Mouse (Mus musculus): Measurements from ENCODE around the gene Rab42. TPM values are rescaled to one million over a fixed set of nuclear protein-coding genes. Genes with fewer than 3 reads are reported as not detected.
A peak's percentile ranks its signal among the peaks of the same experiment; 100 is the strongest.

Rab42 gene
- polyA plus RNA-seq, 1 experiment from 2014 or later, result 0.78 TPM

DNA sequence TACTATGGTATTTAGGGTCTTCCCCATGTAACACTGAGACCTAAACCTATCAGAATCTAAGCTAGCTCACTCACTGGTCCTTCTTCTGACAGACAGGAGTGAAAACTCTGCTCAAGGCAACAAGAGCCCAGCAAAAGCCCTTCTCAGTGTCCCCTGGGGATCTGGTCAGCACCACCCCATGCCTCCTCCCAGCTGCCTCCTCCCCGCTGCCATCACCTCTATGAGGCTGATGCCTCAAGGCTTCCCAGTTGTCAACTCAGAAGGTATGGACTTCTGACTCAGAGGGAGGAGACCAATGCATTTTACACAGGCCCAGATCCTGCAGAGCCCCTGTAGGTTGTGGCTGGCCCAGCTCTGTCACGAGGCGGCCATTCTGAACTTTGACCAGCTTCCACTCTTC is 38.3 kb upstream of the Rab42 start:
- Histone ChIP-seq H3K4me3 (replicated peaks) (no peak overlapping the region), H3K4me1 (peaks cover 21% of the 10 kb centered on the region), H3K9me3 (no peaks in the 10 kb centered on the region), H3K27me3 (no peaks in the 10 kb centered on the region), H3K4me2 (no peak overlapping the region), H3K36me3 (replicated peaks) (peaks cover 40% of the 10 kb centered on the region), H3K9ac (no peak overlapping the region), H3K27ac (no peak overlapping the region)
- no peak for ATAC-seq (ENCODE audit: low FRiP score)
- WGBS, result 93% methylated on average over 3 of the region's 3 CpGs

DNA sequence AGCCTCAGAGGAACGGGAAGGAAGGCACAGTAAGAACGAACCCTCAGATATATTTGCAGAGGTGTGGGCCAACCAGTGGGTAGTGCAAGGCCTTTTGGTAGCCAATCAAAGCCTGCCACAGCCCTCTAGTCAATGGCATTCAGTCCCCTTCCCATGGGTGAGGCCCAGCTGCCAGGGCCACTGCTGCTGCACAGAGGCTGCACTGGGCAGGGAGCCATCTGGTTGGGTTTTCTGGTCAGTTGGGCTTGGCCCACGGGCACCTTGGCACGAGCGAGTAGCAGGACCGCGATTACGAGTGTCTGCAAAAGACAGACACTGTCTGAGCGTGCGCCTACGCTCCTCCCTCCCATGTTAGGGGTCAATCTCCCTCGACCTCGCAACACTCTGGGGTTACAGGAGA is 35.8 kb upstream of the Rab42 start:
- H3K4me3 ChIP-seq (replicated peaks), result no peak overlapping the region
- H3K4me1 ChIP-seq, result peaks cover 10% of the 10 kb centered on the region
- no peak overlapping the region for H3K27ac ChIP-seq
- no peaks in the 10 kb centered on the region for H3K27me3 ChIP-seq
- no peak overlapping the region for H3K9ac ChIP-seq
- H3K36me3 ChIP-seq (replicated peaks), result peaks cover 63% of the 10 kb centered on the region
- no peaks in the 10 kb centered on the region for H3K9me3 ChIP-seq
- 95% methylated on average over 13 of the region's 13 CpGs for WGBS
- H3K4me2 ChIP-seq, result no peak overlapping the region
- no peak for ATAC-seq (ENCODE audit: low FRiP score)

- H3K36me3 ChIP-seq (replicated peaks), result peaks cover 60% of the 10 kb centered on the region
- H3K4me1 ChIP-seq, result peaks cover 10% of the 10 kb centered on the region
- no peaks in the 10 kb centered on the region for H3K27me3 ChIP-seq
- no peak overlapping the region for H3K4me2 ChIP-seq
- no peak overlapping the region for H3K9ac ChIP-seq
- no peaks in the 10 kb centered on the region for H3K9me3 ChIP-seq
- no peak overlapping the region for H3K27ac ChIP-seq
- 90% methylated on average over 6 of the region's 6 CpGs for WGBS
- no peak overlapping the region for H3K4me3 ChIP-seq (replicated peaks)
- ATAC-seq (ENCODE audit: low FRiP score), result no peak
These were observed 29.7 kb upstream of the Rab42 start for GRCm38 (mm10) chr4:132332880-132333279.

GRCm38 (mm10) chr4:132331960-132332359 is 28.8 kb upstream of the Rab42 start:
- no peak for ATAC-seq (ENCODE audit: low FRiP score)
- WGBS, result 86% methylated on average over 3 of the region's 3 CpGs
- no peak overlapping the region for H3K27ac ChIP-seq
- peaks cover 11% of the 10 kb centered on the region for H3K4me1 ChIP-seq
- no peak overlapping the region for H3K9ac ChIP-seq
- no peaks in the 10 kb centered on the region for H3K27me3 ChIP-seq
- peaks cover 51% of the 10 kb centered on the region for H3K36me3 ChIP-seq (replicated peaks)
- H3K4me3 ChIP-seq (replicated peaks), result no peak overlapping the region
- no peak overlapping the region for H3K4me2 ChIP-seq
- H3K9me3 ChIP-seq, result no peaks in the 10 kb centered on the region

GRCm38 (mm10) chr4:132329835-132330354 is 26.7 kb upstream of the Rab42 start:
- peak overlapping the region; percentile 75 for H3K4me3 ChIP-seq (replicated peaks)
- WGBS, result 6% methylated on average over 10 of the region's 10 CpGs
- peaks cover 46% of the 10 kb centered on the region for H3K36me3 ChIP-seq (replicated peaks)
- H3K27ac ChIP-seq, result peak overlapping the region; percentile 85
- H3K9me3 ChIP-seq, result no peaks in the 10 kb centered on the region
- peak overlapping the region; percentile 87 for H3K9ac ChIP-seq
- H3K27me3 ChIP-seq, result no peaks in the 10 kb centered on the region
- ATAC-seq (ENCODE audit: low FRiP score), result no peak
- peak overlapping the region; percentile 76 for H3K4me2 ChIP-seq
- H3K4me1 ChIP-seq, result peaks cover 11% of the 10 kb centered on the region

- no peaks in the 10 kb centered on the region for H3K27me3 ChIP-seq
- peak within 1 kb of the TSS; percentile 87 for H3K9ac ChIP-seq
- ATAC-seq (ENCODE audit: low FRiP score), result peak; percentile 98
- H3K27ac ChIP-seq, result peak within 1 kb of the TSS; percentile 85
- H3K9me3 ChIP-seq, result no peaks in the 10 kb centered on the region
- peak within 1 kb of the TSS; percentile 76 for H3K4me2 ChIP-seq
- H3K36me3 ChIP-seq (replicated peaks), result peaks cover 46% of the 10 kb centered on the region
- WGBS, result under 1% methylated on average over 52 of the region's 52 CpGs
- H3K4me3 ChIP-seq (replicated peaks), result peak within 1 kb of the TSS; percentile 75
- H3K4me1 ChIP-seq, result peaks cover 11% of the 10 kb centered on the region
These were observed 26.1 kb upstream of the Rab42 start, which contains the start of gene Trnau1ap for GRCm38 (mm10) chr4:132329115-132329834. Gene Trnau1ap (minus strand): TSS chr4:132329538.

DNA sequence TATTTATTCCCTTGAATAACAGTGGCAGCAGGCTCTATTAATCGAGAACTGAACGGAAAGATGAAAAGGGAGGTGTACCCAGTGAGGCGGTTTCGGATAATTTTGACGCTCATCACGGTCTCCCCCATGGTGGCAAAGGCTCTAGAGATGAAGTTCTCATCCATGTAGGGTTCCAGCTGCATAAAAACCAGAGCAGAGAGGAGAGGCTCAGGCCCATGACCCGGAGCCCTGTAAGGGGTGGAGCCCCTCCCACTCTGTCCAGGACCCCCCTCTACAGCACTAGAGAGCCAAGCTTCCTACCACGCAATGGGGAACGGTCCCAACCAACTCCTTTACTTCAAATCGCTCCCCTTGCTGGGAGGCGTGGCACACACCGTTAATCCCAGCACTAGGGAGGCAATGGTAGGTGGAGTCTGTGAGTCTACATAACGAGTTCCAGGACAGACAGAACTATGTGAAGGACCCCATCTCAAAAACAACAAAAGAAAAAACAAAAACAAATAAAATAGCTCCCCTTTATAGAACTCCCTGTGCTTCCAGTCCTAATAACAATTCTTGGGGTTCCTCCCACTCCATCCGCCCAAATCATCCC is 25.3 kb upstream of the Rab42 start:
- Histone ChIP-seq H3K27me3 (no peaks in the 10 kb centered on the region), H3K9me3 (no peaks in the 10 kb centered on the region), H3K27ac (peak overlapping the region; percentile 85; the same call in 1 of the 2 replicates), H3K4me2 (peak overlapping the region; percentile 76), H3K36me3 (replicated peaks) (peaks cover 46% of the 10 kb centered on the region), H3K9ac (peak overlapping the region; percentile 87), H3K4me1 (peaks cover 11% of the 10 kb centered on the region), H3K4me3 (replicated peaks) (peak overlapping the region; percentile 75)
- no peak for ATAC-seq (ENCODE audit: low FRiP score)
- 41% methylated on average over 14 of the region's 14 CpGs for WGBS

- ATAC-seq (ENCODE audit: low FRiP score), result no peak
- H3K9ac ChIP-seq, result no peak overlapping the region
- H3K9me3 ChIP-seq, result no peaks in the 10 kb centered on the region
- H3K27ac ChIP-seq, result no peak overlapping the region
- no peak overlapping the region for H3K4me3 ChIP-seq (replicated peaks)
- H3K4me1 ChIP-seq, result peaks cover 11% of the 10 kb centered on the region
- H3K4me2 ChIP-seq, result no peak overlapping the region
- no peaks in the 10 kb centered on the region for H3K27me3 ChIP-seq
- H3K36me3 ChIP-seq (replicated peaks), result peaks cover 36% of the 10 kb centered on the region
- WGBS, result 78% methylated on average over 5 of the region's 5 CpGs
These were observed 23.3 kb upstream of the Rab42 start for GRCm38 (mm10) chr4:132326481-132326880.

DNA sequence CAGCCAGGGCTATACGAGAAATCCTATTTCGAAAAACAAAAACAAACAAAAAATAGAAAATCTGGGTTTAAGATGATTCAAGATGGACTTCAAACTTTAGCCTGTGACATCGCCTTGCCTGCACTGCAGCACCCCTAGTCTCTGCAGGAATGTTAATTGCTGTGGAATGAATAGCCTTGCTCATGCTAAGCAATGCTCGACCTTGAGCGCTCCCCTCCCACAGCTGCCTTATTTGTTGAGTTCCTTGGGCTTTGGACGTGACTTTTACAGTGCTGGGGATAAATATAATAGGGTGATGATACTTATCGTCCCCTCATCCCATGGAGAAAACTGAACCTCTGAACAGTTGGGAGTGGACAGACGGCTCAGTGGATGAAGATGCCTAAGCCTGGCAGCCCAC is 12.5 kb upstream of the Rab42 start:
- H3K4me3 ChIP-seq (replicated peaks), result no peak overlapping the region
- H3K9ac ChIP-seq, result no peak overlapping the region
- ATAC-seq (ENCODE audit: low FRiP score), result no peak
- H3K4me2 ChIP-seq, result no peak overlapping the region
- WGBS, result 88% methylated on average over 8 of the region's 8 CpGs
- no peak overlapping the region for H3K27ac ChIP-seq
- H3K9me3 ChIP-seq, result no peaks in the 10 kb centered on the region
- 0 out of 2 replicates have a peak, but pooled peaks cover 2% of the 10 kb centered on the region for H3K4me1 ChIP-seq
- peaks cover 78% of the 10 kb centered on the region for H3K36me3 ChIP-seq (replicated peaks)
- no peaks in the 10 kb centered on the region for H3K27me3 ChIP-seq

GRCm38 (mm10) chr4:132312627-132313026 is 9.4 kb upstream of the Rab42 start:
- H3K4me3 ChIP-seq (replicated peaks), result no peak overlapping the region
- no peaks in the 10 kb centered on the region for H3K9me3 ChIP-seq
- 88% methylated on average over 5 of the region's 5 CpGs for WGBS
- no peak for ATAC-seq (ENCODE audit: low FRiP score)
- no peak overlapping the region for H3K9ac ChIP-seq
- H3K27me3 ChIP-seq, result no peaks in the 10 kb centered on the region
- H3K36me3 ChIP-seq (replicated peaks), result peaks cover 64% of the 10 kb centered on the region
- peaks cover 17% of the 10 kb centered on the region for H3K4me1 ChIP-seq
- H3K4me2 ChIP-seq, result no peak overlapping the region
- H3K27ac ChIP-seq, result no peak overlapping the region

DNA sequence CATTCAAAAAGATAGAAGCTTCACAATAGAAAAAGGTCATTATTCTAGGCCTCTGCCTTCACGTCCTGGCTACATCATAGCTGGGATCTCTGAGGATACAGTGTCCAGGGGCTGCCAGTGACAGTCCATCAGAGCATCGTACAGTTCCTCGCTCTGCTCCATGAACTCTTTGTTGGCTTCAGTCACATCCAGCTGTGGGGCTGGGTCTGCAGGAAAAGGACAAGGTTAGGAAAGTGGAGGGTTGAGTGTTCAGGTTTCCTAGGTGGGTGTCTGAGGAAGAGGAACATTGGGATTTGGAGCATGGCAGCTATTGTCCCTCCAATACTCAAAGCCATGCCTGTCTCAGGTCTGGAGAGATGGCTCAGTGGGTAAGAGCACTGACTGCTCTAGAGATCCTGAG is 8.6 kb upstream of the Rab42 start:
- no peak overlapping the region for H3K4me2 ChIP-seq
- H3K9ac ChIP-seq, result no peak overlapping the region
- no peak overlapping the region for H3K4me3 ChIP-seq (replicated peaks)
- H3K9me3 ChIP-seq, result no peaks in the 10 kb centered on the region
- no peaks in the 10 kb centered on the region for H3K27me3 ChIP-seq
- no peak for ATAC-seq (ENCODE audit: low FRiP score)
- H3K27ac ChIP-seq, result no peak overlapping the region
- H3K4me1 ChIP-seq, result peaks cover 17% of the 10 kb centered on the region
- WGBS, result 46% methylated on average over 3 of the region's 3 CpGs
- peaks cover 56% of the 10 kb centered on the region for H3K36me3 ChIP-seq (replicated peaks)

GRCm38 (mm10) chr4:132311209-132311608 is 8.0 kb upstream of the Rab42 start:
- ATAC-seq (ENCODE audit: low FRiP score), result no peak
- H3K27me3 ChIP-seq, result no peaks in the 10 kb centered on the region
- no peak overlapping the region for H3K9ac ChIP-seq
- H3K36me3 ChIP-seq (replicated peaks), result peaks cover 50% of the 10 kb centered on the region
- H3K4me3 ChIP-seq (replicated peaks), result no peak overlapping the region
- no peak overlapping the region for H3K4me2 ChIP-seq
- peaks cover 15% of the 10 kb centered on the region for H3K4me1 ChIP-seq
- H3K9me3 ChIP-seq, result no peaks in the 10 kb centered on the region
- H3K27ac ChIP-seq, result no peak overlapping the region
- 31% methylated on average over 1 of the region's 1 CpGs for WGBS
